Mouse (Mus musculus) testis, postnatal 14 days (tissue): ENCODE results near the gene Lypd4.
A peak's percentile ranks its signal among the peaks of the same experiment; 100 is the strongest.
"Not testable (repeated sequence)": the region's sequence is repeated elsewhere in the genome, so short reads cannot be mapped to it uniquely, and the experiment has no call there.

Source experiments
- DNase-seq: peaks from one replicate; pipeline ENCODE4 v3.0.0; 2021; ENCODE audit warnings: low spot score

Gene Lypd4

GRCm38 (mm10) chr7:24846576-24846975, 23.2 kb downstream of the Lypd4 start:
- DNase-seq, result not testable (repeated sequence)

- no peak for DNase-seq
Observed at GRCm38 (mm10) chr7:24845713-24846112, 24.0 kb downstream of the Lypd4 start.

- no peak for DNase-seq
Observed at GRCm38 (mm10) chr7:24845181-24845580, 24.6 kb downstream of the Lypd4 start.

GRCm38 (mm10) chr7:24844144-24844543, 25.6 kb downstream of the Lypd4 start:
- DNase-seq, result no peak

- no peak for DNase-seq
Observed at GRCm38 (mm10) chr7:24841009-24841408, 28.7 kb downstream of the Lypd4 start.

- no peak for DNase-seq
Observed at GRCm38 (mm10) chr7:24840331-24840730, 29.4 kb downstream of the Lypd4 start.

GRCm38 (mm10) chr7:24839410-24839808, 30.3 kb downstream of the Lypd4 start:
- no peak for DNase-seq

GRCm38 (mm10) chr7:24838732-24839409, 30.9 kb downstream of the Lypd4 start:
- DNase-seq, result not testable (repeated sequence)

- no peak for DNase-seq
Observed at GRCm38 (mm10) chr7:24827181-24827580, 42.6 kb downstream of the Lypd4 start.

GRCm38 (mm10) chr7:24824452-24824851, 45.3 kb downstream of the Lypd4 start:
- DNase-seq, result no peak

GRCm38 (mm10) chr7:24817502-24817901, 52.2 kb downstream of the Lypd4 start:
- DNase-seq, result peak; percentile 42
